Mouse (Mus musculus) C2C12 (cell line): ENCODE results near the gene Gtpbp1.
"Not testable (repeated sequence)": the region's sequence is repeated elsewhere in the genome, so short reads cannot be mapped to it uniquely, and the experiment has no call there.

Source experiments
- CTCF ChIP-seq: IDR thresholded peaks from one replicate; pipeline ENCODE4 v1.5.1; 2011; ENCODE audit not compliant: control insufficient read depth, insufficient read depth, insufficient read length
- USF1 ChIP-seq: IDR thresholded peaks from one replicate; pipeline ENCODE4 v1.6.1; 2011; ENCODE audit warnings: low read depth, mild to moderate bottlenecking, control low read depth, moderate library complexity

DNA sequence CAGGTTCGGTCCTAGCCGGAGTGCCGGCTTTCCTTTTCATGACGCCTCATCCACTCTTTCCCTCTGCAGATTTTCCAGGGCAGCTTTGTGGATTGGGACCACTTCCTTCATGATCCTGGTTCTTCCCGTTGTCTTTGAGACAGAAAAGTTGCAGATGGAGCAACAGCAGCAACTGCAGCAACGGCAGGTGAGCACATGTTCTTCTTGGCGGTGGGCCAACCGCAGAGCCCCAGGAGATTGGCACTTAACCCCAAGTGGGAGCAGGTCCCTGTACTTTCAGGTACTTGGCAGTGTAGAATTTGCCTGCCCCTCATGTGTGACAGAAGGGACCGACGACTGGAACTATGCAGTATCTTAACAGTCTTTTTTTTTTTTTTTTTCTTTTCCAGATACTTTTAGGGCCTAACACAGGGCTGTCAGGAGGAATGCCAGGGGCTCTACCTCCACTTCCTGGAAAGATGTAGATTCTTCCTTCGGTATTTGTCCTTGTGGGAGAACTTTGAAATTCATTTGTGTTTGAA lies 18.8 kb upstream of the Gtpbp1 start:
- TF ChIP-seq CTCF, USF1: not testable (repeated sequence)
